Mouse (Mus musculus): ENCODE measurements around the gene Vcl. TPM values are rescaled to one million over a fixed set of nuclear protein-coding genes. Genes with fewer than 3 reads are reported as not detected.

Vcl gene
- total RNA-seq, 2 experiments from 2014 or later, result 117 to 149 TPM

GRCm38 (mm10) chr14:20996361-20996760 is 67.2 kb downstream of the Vcl start:
- no peak for ATAC-seq (ENCODE audit: poor library complexity, severe bottlenecking)

- ATAC-seq (ENCODE audit: poor library complexity, severe bottlenecking), result no peak
Measured at GRCm38 (mm10) chr14:20997548-20997947, 68.3 kb downstream of the Vcl start.

GRCm38 (mm10) chr14:20999617-21000016 is 70.4 kb downstream of the Vcl start:
- no peak for ATAC-seq (ENCODE audit: poor library complexity, severe bottlenecking)

GRCm38 (mm10) chr14:21013800-21014334 is 84.7 kb downstream of the Vcl start:
- ATAC-seq (ENCODE audit: poor library complexity, severe bottlenecking), result no peak

GRCm38 (mm10) chr14:21017871-21018270 is 88.7 kb downstream of the Vcl start:
- ATAC-seq (ENCODE audit: poor library complexity, severe bottlenecking), result no peak

GRCm38 (mm10) chr14:21018977-21019376 is 89.8 kb downstream of the Vcl start:
- ATAC-seq (ENCODE audit: poor library complexity, severe bottlenecking), result no peak

GRCm38 (mm10) chr14:21020435-21020834 is 91.2 kb downstream of the Vcl start:
- ATAC-seq (ENCODE audit: poor library complexity, severe bottlenecking), result no peak

GRCm38 (mm10) chr14:21027542-21027941 is 98.3 kb downstream of the Vcl start:
- no peak for ATAC-seq (ENCODE audit: poor library complexity, severe bottlenecking)

- ATAC-seq (ENCODE audit: poor library complexity, severe bottlenecking), result no peak
Measured at GRCm38 (mm10) chr14:21029025-21029659, 99.9 kb downstream of the Vcl start.

GRCm38 (mm10) chr14:21031783-21032511 is 102.7 kb downstream of the Vcl start:
- ATAC-seq (ENCODE audit: poor library complexity, severe bottlenecking), result peak; percentile 98

GRCm38 (mm10) chr14:21034271-21034670 is 105.1 kb downstream of the Vcl start:
- ATAC-seq (ENCODE audit: poor library complexity, severe bottlenecking), result no peak

GRCm38 (mm10) chr14:21034791-21035190 is 105.6 kb downstream of the Vcl start:
- ATAC-seq (ENCODE audit: poor library complexity, severe bottlenecking), result no peak

- ATAC-seq (ENCODE audit: poor library complexity, severe bottlenecking), result no peak
Measured at GRCm38 (mm10) chr14:21039077-21039476, 109.9 kb downstream of the Vcl start.

GRCm38 (mm10) chr14:21039623-21040022 is 110.4 kb downstream of the Vcl start:
- ATAC-seq (ENCODE audit: poor library complexity, severe bottlenecking), result no peak

GRCm38 (mm10) chr14:21047840-21048239 is 118.6 kb downstream of the Vcl start:
- peak; percentile 38 for ATAC-seq (ENCODE audit: poor library complexity, severe bottlenecking)

- ATAC-seq (ENCODE audit: poor library complexity, severe bottlenecking), result 0 out of 2 replicates have a peak, but pooled peaks have one; percentile 28
Measured at GRCm38 (mm10) chr14:21048879-21049278, 119.7 kb downstream of the Vcl start.

GRCm38 (mm10) chr14:21050734-21051133 is 121.5 kb downstream of the Vcl start:
- no peak for ATAC-seq (ENCODE audit: poor library complexity, severe bottlenecking)

GRCm38 (mm10) chr14:21051380-21052111 is 122.3 kb downstream of the Vcl start:
- ATAC-seq (ENCODE audit: poor library complexity, severe bottlenecking), result peak; percentile 10; the same call in 1 of the 2 replicates

- peak; percentile 83 for ATAC-seq (ENCODE audit: poor library complexity, severe bottlenecking)
Measured at GRCm38 (mm10) chr14:21052112-21052780, 123.0 kb downstream of the Vcl start, which contains the start of the genes Ap3m1 and Adk. Gene Ap3m1, minus strand, starts transcription at chr14:21052508. Gene Adk, plus strand, starts transcription at chr14:21052574.

GRCm38 (mm10) chr14:21052781-21053130 is 123.6 kb downstream of the Vcl start:
- ATAC-seq (ENCODE audit: poor library complexity, severe bottlenecking), result no peak

GRCm38 (mm10) chr14:21053151-21053550 is 124.0 kb downstream of the Vcl start:
- ATAC-seq (ENCODE audit: poor library complexity, severe bottlenecking), result no peak

Data from megakaryocyte, adult 5-6 weeks (primary cell).